Mouse (Mus musculus): Measurements from ENCODE around the gene Rpl19. TPM values are rescaled to one million over a fixed set of nuclear protein-coding genes. Genes with fewer than 3 reads are reported as not detected.

Gene Rpl19
- polyA plus RNA-seq, 1 experiment from 2014 or later = 1,148 TPM

DNA sequence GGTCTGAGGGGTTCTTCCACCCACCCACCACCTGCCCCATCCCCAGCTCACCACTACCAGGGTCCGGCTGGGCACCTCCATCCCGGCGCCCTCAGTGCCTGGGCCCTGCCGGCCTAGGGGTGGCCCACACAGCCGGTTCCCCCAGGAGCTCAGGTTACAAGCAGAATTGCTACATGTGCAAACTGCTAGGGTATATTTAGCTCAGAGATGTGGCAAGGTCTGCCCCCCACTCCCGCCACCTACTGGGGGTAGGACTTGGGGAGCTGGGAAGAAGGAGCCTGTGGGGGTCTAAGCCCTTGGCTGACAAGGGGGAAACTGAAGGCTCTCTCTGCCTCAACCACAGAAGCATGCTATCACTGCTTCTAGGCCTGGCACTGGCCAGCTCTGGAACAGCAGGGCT is 8.3 kb upstream of the Rpl19 start:
- Histone ChIP-seq H3K36me3 (ENCODE audit: control insufficient read depth, insufficient read depth, low read length) (peaks cover 49% of the 10 kb centered on the region), H3K27ac (replicated peaks; ENCODE audit: low read depth, low read length) (no peak overlapping the region), H3K4me2 (ENCODE audit: low read depth, low read length) (no peak overlapping the region), H3K9me3 (ENCODE audit: control insufficient read depth, low read length) (no peaks in the 10 kb centered on the region), H3K4me1 (ENCODE audit: control insufficient read depth, insufficient read depth, low read length) (peaks cover 25% of the 10 kb centered on the region), H3K9ac (ENCODE audit: low read depth, low read length) (no peak overlapping the region), H3K27me3 (replicated peaks; ENCODE audit: control insufficient read depth, insufficient read depth, low read length) (no peaks in the 10 kb centered on the region), H3K4me3 (ENCODE audit: low read depth, low read length) (no peak overlapping the region)
- ATAC-seq (ENCODE audit: low read depth) = no peak
- 54% methylated on average over 4 of the region's 6 CpGs for WGBS
- DNase-seq (ENCODE audit: low spot score) = no peak

DNA sequence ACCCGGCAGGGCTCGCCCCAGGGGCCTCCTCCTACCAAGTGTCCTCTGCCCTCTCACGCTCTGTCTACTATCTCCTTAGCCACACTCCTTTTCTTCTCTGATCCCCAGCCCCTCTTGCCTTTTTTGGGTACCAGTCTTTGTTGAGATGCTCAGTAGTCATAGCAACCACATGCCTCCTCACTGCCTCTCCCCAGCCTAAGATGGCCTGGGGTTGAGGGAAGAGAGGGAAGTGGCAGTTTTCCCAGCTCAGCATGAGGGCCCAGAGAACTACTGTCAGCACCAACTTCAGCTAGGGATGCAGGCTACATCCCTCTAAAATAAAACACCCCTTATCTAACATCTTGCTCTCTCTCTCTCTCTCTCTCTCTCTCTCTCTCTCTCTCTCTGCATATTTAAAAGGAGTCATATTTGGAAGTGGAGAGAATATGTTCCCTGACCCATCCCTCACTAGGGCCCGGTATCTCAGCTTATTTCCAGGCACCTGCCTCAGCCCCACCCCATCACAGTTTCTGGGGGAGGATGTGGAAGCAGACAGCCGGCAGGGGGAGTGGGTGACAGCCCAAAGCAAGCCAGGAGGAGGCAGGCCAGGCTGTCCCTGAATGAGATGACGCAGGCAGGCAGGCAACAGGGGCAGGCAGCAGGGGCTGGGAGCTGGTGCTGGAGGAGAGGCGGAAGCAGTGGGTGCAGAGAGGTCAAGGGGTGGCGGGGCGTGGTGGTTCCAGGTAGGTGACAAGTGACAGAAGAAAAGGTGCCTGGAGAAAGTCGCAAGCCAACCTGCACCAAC is 7.5 kb upstream of the Rpl19 start:
- 45% methylated on average over 10 of the region's 10 CpGs for WGBS
- no peak overlapping the region for H3K4me3 ChIP-seq (ENCODE audit: low read depth, low read length)

DNA sequence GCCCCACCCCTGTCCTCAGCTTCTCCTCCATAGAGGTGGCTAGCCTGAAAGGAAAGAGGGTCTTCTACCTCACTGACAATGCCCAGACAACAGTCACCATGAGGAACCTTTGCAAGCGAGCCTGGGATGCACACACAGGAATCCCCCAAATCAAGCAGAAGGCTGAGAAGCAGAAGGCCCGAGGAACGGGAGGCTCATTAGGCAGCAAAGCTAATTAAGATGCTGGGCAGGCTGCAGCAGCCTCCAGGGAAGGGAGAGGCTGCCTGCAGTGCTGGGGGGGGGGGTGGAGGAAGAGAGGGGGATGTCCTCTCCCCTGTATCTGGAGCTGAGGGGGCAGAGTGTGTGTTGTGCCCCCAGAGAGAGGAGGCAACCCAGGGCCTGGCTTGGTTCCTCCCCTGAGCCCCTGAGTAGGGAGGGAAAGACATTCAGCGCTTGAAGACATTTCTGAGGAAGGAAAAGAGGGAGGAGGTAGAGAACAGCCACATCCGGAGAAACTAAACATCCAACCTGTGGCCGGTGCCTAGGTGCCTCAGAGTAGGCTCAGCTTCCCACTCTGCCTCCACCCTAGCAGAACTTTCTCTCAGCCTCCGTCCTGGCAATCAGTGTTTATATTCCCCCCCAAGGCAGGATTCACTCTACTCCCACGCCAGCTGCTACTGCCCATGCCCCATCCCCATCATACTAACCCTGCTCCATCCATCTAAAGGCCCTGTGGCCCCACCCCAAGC is 6.5 kb upstream of the Rpl19 start:
- Histone ChIP-seq H3K36me3 (ENCODE audit: control insufficient read depth, insufficient read depth, low read length) (peaks cover 32% of the 10 kb centered on the region), H3K4me2 (ENCODE audit: low read depth, low read length) (peak overlapping the region; percentile 88), H3K4me1 (ENCODE audit: control insufficient read depth, insufficient read depth, low read length) (peaks cover 28% of the 10 kb centered on the region), H3K27me3 (replicated peaks; ENCODE audit: control insufficient read depth, insufficient read depth, low read length) (no peaks in the 10 kb centered on the region), H3K9me3 (ENCODE audit: control insufficient read depth, low read length) (no peaks in the 10 kb centered on the region), H3K4me3 (ENCODE audit: low read depth, low read length) (no peak overlapping the region), H3K9ac (ENCODE audit: low read depth, low read length) (no peak overlapping the region), H3K27ac (replicated peaks; ENCODE audit: low read depth, low read length) (0 out of 2 replicates have a peak overlapping the region, but pooled peaks have one; percentile 6)
- 32% methylated on average over 8 of the region's 8 CpGs for WGBS
- DNase-seq (ENCODE audit: low spot score) (no peak), ATAC-seq (ENCODE audit: low read depth) (no peak)

More for the DNA sequence above, 7.5 kb upstream of the Rpl19 start:
- Histone ChIP-seq H3K27ac (replicated peaks; ENCODE audit: low read depth, low read length) (no peak overlapping the region), H3K9me3 (ENCODE audit: control insufficient read depth, low read length) (no peaks in the 10 kb centered on the region), H3K9ac (ENCODE audit: low read depth, low read length) (no peak overlapping the region), H3K4me2 (ENCODE audit: low read depth, low read length) (no peak overlapping the region), H3K36me3 (ENCODE audit: control insufficient read depth, insufficient read depth, low read length) (peaks cover 42% of the 10 kb centered on the region), H3K27me3 (replicated peaks; ENCODE audit: control insufficient read depth, insufficient read depth, low read length) (no peaks in the 10 kb centered on the region), H3K4me1 (ENCODE audit: control insufficient read depth, insufficient read depth, low read length) (peaks cover 28% of the 10 kb centered on the region)
- no peak for ATAC-seq (ENCODE audit: low read depth)
- DNase-seq (ENCODE audit: low spot score) = no peak

DNA sequence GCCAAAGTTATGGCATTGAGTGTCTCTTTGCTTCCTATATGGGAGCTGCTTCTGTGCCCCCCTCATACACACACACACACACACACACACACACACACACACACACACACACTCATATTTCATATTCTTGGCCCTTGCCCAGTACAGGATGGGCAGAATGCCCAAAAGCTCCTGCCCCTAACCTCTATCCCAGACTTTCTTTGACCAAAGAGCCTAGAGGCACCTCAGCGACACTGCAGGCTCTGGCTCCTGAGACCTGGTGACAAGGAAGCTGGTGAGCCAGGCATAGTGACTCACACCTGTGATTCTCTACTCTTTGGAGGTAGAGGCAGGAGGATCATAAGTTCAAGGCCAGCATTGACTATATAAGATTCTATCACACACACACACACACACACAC is 5.8 kb upstream of the Rpl19 start:
- Histone ChIP-seq H3K36me3 (ENCODE audit: control insufficient read depth, insufficient read depth, low read length) (peaks cover 26% of the 10 kb centered on the region), H3K9ac (ENCODE audit: low read depth, low read length) (no peak overlapping the region), H3K4me2 (ENCODE audit: low read depth, low read length) (peak overlapping the region; percentile 88), H3K4me3 (ENCODE audit: low read depth, low read length) (peak overlapping the region; percentile 72; the same call in 1 of the 2 replicates), H3K27ac (replicated peaks; ENCODE audit: low read depth, low read length) (peak overlapping the region; percentile 87), H3K4me1 (ENCODE audit: control insufficient read depth, insufficient read depth, low read length) (peaks cover 29% of the 10 kb centered on the region), H3K9me3 (ENCODE audit: control insufficient read depth, low read length) (no peaks in the 10 kb centered on the region), H3K27me3 (replicated peaks; ENCODE audit: control insufficient read depth, insufficient read depth, low read length) (no peaks in the 10 kb centered on the region)
- no peak for ATAC-seq (ENCODE audit: low read depth)
- DNase-seq (ENCODE audit: low spot score) = no peak
- 78% methylated on average over 1 of the region's 1 CpGs for WGBS

DNA sequence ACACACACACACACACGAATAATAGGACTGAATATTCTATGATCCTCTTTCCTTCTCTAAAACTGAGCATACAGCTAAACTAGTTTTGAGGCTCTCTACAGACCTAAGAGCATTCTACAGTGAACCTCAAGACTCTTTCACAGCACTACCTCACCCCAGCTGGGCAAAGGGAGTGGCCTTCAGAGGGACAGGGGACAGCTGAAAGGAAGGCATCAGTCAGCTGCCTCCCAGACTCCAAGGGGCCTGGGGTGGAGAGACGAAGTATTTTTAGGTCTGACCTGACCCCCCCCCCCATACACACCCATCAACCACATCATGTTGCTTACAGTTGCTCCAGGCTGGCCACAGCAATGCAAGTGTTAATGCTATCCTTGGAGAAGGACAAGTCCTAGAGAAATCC is 5.4 kb upstream of the Rpl19 start:
- peak overlapping the region; percentile 81; the same call in 1 of the 2 replicates for H3K9ac ChIP-seq (ENCODE audit: low read depth, low read length)
- H3K27ac ChIP-seq (replicated peaks; ENCODE audit: low read depth, low read length) = peak overlapping the region; percentile 87
- H3K4me2 ChIP-seq (ENCODE audit: low read depth, low read length) = peak overlapping the region; percentile 88
- H3K4me1 ChIP-seq (ENCODE audit: control insufficient read depth, insufficient read depth, low read length) = peaks cover 33% of the 10 kb centered on the region
- H3K36me3 ChIP-seq (ENCODE audit: control insufficient read depth, insufficient read depth, low read length) = peaks cover 22% of the 10 kb centered on the region
- DNase-seq (ENCODE audit: low spot score) (no peak), ATAC-seq (ENCODE audit: low read depth) (no peak)
- peak overlapping the region; percentile 72 for H3K4me3 ChIP-seq (ENCODE audit: low read depth, low read length)
- H3K9me3 ChIP-seq (ENCODE audit: control insufficient read depth, low read length) = no peaks in the 10 kb centered on the region
- H3K27me3 ChIP-seq (replicated peaks; ENCODE audit: control insufficient read depth, insufficient read depth, low read length) = no peaks in the 10 kb centered on the region
- WGBS = 51% methylated on average over 2 of the region's 2 CpGs

DNA sequence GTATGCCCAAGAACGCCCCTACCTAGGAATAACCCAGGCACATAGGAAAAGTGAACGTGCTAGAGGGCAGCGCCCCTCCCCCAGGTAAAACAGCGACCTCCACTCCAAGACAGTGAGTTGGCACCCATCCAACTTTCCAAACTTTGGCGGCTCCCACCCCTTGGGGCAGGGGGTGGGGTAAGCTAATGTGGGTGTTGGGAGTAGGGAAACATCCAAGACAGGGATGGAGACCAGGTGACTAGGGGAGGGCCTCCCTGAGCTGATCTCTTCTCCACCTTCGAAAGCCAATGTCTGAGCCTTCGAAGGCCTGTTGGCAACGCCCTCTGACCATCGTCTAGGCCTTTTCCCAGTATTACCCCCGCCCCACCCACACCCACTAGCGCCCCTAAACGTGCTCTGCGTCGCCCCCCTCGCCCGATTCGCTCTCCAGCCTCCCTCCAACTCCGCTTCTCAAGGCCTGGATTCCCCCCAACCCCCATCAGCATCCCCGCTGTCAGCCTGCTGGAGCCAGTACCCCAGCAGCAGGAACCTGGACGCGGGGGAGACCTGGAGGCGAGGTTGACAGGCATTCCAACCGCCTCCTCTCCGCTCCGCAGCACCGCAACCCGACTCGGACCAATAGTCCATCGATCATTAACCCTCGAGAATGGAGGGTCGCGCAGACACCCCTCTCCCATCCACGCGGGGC is 4.8 kb upstream of the Rpl19 start:
- Histone ChIP-seq H3K9ac (ENCODE audit: low read depth, low read length) (peak overlapping the region; percentile 81), H3K4me2 (ENCODE audit: low read depth, low read length) (peak overlapping the region; percentile 88), H3K4me3 (ENCODE audit: low read depth, low read length) (peak overlapping the region; percentile 72), H3K9me3 (ENCODE audit: control insufficient read depth, low read length) (no peaks in the 10 kb centered on the region), H3K4me1 (ENCODE audit: control insufficient read depth, insufficient read depth, low read length) (peaks cover 34% of the 10 kb centered on the region), H3K36me3 (ENCODE audit: control insufficient read depth, insufficient read depth, low read length) (peaks cover 16% of the 10 kb centered on the region), H3K27me3 (replicated peaks; ENCODE audit: control insufficient read depth, insufficient read depth, low read length) (no peaks in the 10 kb centered on the region), H3K27ac (replicated peaks; ENCODE audit: low read depth, low read length) (peak overlapping the region; percentile 87)
- ATAC-seq (ENCODE audit: low read depth) (peak; percentile 12; the same call in 1 of the 2 replicates), DNase-seq (ENCODE audit: low spot score) (peak; percentile 78)
- 5% methylated on average over 28 of the region's 34 CpGs for WGBS

DNA sequence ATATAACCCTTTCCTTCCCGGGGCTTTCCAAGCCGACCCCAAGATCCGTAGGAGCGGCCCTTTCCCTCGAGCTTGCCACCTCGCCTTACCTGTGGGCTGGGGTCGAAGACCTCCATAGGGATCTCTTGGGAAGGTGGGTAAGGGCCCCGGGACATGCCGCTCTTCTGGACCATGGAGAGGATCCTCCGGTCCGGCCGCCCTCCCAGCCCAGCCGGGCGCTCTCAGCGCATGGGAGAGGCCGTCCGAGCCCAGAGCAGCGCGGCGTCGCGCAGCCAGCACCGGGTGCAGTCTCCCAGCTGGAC is 4.3 kb upstream of the Rpl19 start:
- no peak for DNase-seq (ENCODE audit: low spot score)
- Histone ChIP-seq H3K4me2 (ENCODE audit: low read depth, low read length) (peak overlapping the region; percentile 88), H3K4me1 (ENCODE audit: control insufficient read depth, insufficient read depth, low read length) (peaks cover 34% of the 10 kb centered on the region), H3K27ac (replicated peaks; ENCODE audit: low read depth, low read length) (peak overlapping the region; percentile 87), H3K4me3 (ENCODE audit: low read depth, low read length) (peak overlapping the region; percentile 72), H3K27me3 (replicated peaks; ENCODE audit: control insufficient read depth, insufficient read depth, low read length) (no peaks in the 10 kb centered on the region), H3K9me3 (ENCODE audit: control insufficient read depth, low read length) (no peaks in the 10 kb centered on the region), H3K36me3 (ENCODE audit: control insufficient read depth, insufficient read depth, low read length) (peaks cover 11% of the 10 kb centered on the region), H3K9ac (ENCODE audit: low read depth, low read length) (peak overlapping the region; percentile 81)
- no peak; the same call in 1 of the 2 replicates for ATAC-seq (ENCODE audit: low read depth)
- WGBS = 1% methylated on average over 14 of the region's 23 CpGs

DNA sequence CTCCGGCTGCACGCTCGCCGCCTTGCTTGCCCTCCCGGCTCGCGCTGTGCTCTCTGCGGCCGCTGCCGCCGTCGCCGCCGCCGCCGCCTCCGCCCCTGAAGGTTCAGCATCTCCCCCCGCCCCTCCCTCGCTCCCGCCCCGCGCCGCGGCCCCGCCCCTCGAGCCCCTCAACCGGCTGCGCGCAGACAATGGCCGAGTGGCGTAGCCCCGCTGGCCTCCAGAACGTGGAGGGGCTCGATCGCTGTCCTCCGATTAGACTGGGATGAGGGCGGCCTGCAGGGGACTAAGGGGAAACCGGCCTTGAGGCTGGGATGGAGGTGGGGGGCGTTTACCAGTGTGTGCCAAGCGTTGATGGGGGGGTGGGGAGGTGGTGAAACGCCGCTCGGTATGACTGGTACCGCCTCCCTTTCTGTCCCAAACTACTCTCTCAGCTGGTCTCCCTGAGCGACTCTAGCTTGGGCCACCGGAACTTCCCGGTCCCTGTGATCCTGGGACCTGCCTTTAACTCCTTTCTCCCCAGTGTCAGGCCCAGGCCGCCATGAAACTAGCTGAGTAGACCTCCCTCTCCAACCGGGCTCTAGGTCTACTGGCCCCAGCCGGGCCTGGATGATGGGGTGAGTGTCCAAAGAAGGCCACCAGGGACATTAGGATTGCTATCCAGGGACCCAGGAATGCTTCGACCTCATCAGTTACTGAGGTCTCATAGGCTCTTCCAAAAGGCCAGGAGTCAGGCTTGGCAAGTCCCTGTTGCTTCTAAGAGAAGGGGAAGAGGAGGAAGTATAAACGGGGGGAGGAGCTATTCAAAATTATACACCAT is 3.7 kb upstream of the Rpl19 start, which contains the start of gene Cacnb1:
Cacnb1 (minus strand) TSS at position 480 of the 817 bp plus-strand sequence.
- Histone ChIP-seq H3K27me3 (replicated peaks; ENCODE audit: control insufficient read depth, insufficient read depth, low read length) (no peaks in the 10 kb centered on the region), H3K27ac (replicated peaks; ENCODE audit: low read depth, low read length) (peak within 1 kb of the TSS; percentile 87), H3K9me3 (ENCODE audit: control insufficient read depth, low read length) (no peaks in the 10 kb centered on the region), H3K9ac (ENCODE audit: low read depth, low read length) (peak within 1 kb of the TSS; percentile 81), H3K36me3 (ENCODE audit: control insufficient read depth, insufficient read depth, low read length) (peaks cover 7% of the 10 kb centered on the region; the same call in 1 of the 2 replicates), H3K4me1 (ENCODE audit: control insufficient read depth, insufficient read depth, low read length) (peaks cover 34% of the 10 kb centered on the region), H3K4me3 (ENCODE audit: low read depth, low read length) (peak within 1 kb of the TSS; percentile 72), H3K4me2 (ENCODE audit: low read depth, low read length) (peak within 1 kb of the TSS; percentile 88)
- DNase-seq (ENCODE audit: low spot score) (peak; percentile 76), ATAC-seq (ENCODE audit: low read depth) (peak; percentile 41)
- WGBS = 3% methylated on average over 18 of the region's 52 CpGs

Data from embryonic facial prominence, embryonic 14.5 days (tissue).